Mouse (Mus musculus): Measurements from ENCODE around the gene Fuca1. TPM values are rescaled to one million over a fixed set of nuclear protein-coding genes. Genes with fewer than 3 reads are reported as not detected.

The Fuca1 gene
- polyA plus RNA-seq, 1 experiment from 2014 or later: 52.8 TPM

DNA sequence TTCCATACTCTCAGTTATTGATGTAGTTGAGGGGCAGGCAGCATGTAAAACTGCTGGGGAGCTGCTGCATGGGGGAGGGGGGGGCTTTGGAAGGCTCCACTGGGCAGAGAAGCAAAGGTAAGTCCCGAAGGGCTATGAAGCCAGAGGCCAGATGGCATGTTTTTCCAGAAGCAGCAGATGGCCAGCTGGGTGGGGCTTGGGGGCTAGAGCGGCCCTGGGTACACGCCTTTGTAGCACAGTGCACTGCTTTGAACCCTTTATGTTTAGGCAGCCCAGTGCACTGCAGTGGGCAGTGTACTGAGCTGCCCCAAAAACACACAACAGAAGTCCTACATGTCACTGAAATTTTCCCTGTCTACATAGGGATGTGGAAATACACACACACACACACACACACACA is 7.7 kb upstream of the Fuca1 start:
- H3K4me2 ChIP-seq (ENCODE audit: low read depth, low read length): no peak overlapping the region
- 63% methylated on average over 3 of the region's 3 CpGs for WGBS
- no peaks in the 10 kb centered on the region for H3K27me3 ChIP-seq (ENCODE audit: control insufficient read depth, insufficient read depth, low read length)
- no peak for ATAC-seq (replicated peaks; ENCODE audit: extremely low read depth, insufficient read depth, low FRiP score)
- no peaks in the 10 kb centered on the region for H3K9me3 ChIP-seq (replicated peaks; ENCODE audit: control insufficient read depth, low read length)
- no peaks in the 10 kb centered on the region for H3K36me3 ChIP-seq (ENCODE audit: control insufficient read depth, insufficient read depth)
- no peak overlapping the region for H3K4me3 ChIP-seq (ENCODE audit: low read length)
- peaks cover 4% of the 10 kb centered on the region; the same call in 1 of the 2 replicates for H3K4me1 ChIP-seq (ENCODE audit: control insufficient read depth, insufficient read depth, low read length)
- no peak overlapping the region for H3K9ac ChIP-seq (ENCODE audit: low read length)
- H3K27ac ChIP-seq (ENCODE audit: low read length): no peak overlapping the region

DNA sequence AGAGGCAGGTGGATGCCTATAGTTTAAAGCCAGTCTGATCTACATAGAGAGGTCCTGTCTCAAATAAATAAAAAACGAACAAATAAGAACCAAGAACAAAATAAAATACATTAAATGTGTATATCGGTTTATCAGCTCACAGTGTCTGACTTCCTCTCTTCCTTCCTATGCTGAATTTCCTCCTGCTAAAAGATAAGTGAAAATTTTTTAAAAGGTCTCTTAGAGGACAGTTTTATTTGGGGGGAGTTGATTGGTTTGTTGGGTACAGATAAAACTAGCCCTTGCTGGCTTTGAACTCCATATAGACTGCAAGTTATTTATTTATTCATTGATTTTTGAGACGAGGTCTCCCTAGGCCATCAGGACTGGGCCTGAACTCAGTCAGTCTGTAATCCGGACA is 7.1 kb upstream of the Fuca1 start:
- Histone ChIP-seq H3K4me3 (ENCODE audit: low read length) (no peak overlapping the region), H3K27ac (ENCODE audit: low read length) (no peak overlapping the region), H3K4me2 (ENCODE audit: low read depth, low read length) (no peak overlapping the region), H3K4me1 (ENCODE audit: control insufficient read depth, insufficient read depth, low read length) (peaks cover 4% of the 10 kb centered on the region; the same call in 1 of the 2 replicates), H3K9me3 (replicated peaks; ENCODE audit: control insufficient read depth, low read length) (no peaks in the 10 kb centered on the region), H3K27me3 (ENCODE audit: control insufficient read depth, insufficient read depth, low read length) (no peaks in the 10 kb centered on the region), H3K9ac (ENCODE audit: low read length) (no peak overlapping the region), H3K36me3 (ENCODE audit: control insufficient read depth, insufficient read depth) (no peaks in the 10 kb centered on the region)
- ATAC-seq (replicated peaks; ENCODE audit: extremely low read depth, insufficient read depth, low FRiP score): no peak
- 53% methylated on average over 4 of the region's 4 CpGs for WGBS

DNA sequence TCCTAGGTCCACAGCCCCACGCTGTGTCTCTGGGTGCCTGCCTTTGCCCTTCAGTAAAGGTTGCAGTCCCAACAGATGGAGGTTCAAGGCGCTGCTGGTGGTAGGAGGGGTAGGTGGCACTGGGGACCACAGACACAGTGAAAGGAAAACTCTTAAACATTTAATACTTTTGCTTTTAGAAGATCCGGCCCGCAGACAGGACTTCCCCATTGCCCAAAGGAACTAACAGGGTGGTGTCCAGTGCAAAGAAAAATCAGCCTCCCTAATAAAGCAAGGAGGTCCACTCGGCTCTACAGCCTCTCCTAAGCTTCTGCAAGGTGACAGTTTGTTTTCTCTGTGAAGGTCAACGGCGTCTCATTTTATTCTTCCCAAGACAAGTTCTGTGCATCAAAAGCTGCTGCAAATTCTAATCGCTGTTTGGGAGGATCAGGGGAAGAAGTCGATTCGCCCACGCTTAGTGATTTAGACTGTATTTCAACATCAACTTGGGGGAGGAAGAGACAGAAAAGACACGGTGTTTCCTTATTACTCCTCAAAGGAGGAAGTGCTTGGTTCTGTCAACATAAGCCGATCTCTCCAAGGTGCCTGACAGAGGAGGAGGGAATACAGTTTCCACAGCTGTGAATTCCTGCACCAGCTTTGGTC is 1.8 kb upstream of the Fuca1 start:
- Histone ChIP-seq H3K27ac (ENCODE audit: low read length) (no peak overlapping the region), H3K4me1 (ENCODE audit: control insufficient read depth, insufficient read depth, low read length) (peaks cover 7% of the 10 kb centered on the region), H3K36me3 (ENCODE audit: control insufficient read depth, insufficient read depth) (0 out of 2 replicates have a peak, but pooled peaks cover 2% of the 10 kb centered on the region), H3K9me3 (replicated peaks; ENCODE audit: control insufficient read depth, low read length) (0 out of 2 replicates have a peak, but pooled peaks cover 3% of the 10 kb centered on the region), H3K27me3 (ENCODE audit: control insufficient read depth, insufficient read depth, low read length) (no peaks in the 10 kb centered on the region), H3K4me3 (ENCODE audit: low read length) (no peak overlapping the region), H3K9ac (ENCODE audit: low read length) (no peak overlapping the region), H3K4me2 (ENCODE audit: low read depth, low read length) (no peak overlapping the region)
- 80% methylated on average over 13 of the region's 13 CpGs for WGBS
- no peak for ATAC-seq (replicated peaks; ENCODE audit: extremely low read depth, insufficient read depth, low FRiP score)

DNA sequence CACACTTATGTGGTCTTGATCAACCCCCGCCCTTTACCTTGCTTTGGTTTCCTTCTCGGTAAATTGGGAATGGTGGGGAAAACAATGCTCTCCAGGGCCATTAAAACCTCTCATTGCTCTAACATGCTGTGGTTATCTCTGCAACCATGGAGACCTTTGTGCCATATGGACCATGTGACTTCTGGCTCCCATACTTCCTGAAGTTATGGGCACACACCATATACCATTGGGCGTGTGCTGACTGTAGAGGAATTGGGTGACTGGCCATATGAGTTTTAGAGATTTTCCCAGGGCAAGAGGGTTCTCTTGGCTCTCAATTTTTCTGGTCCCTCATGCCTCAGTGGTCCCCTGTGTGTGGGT is 1.3 kb upstream of the Fuca1 start:
- no peak overlapping the region for H3K27ac ChIP-seq (ENCODE audit: low read length)
- 0 out of 2 replicates have a peak, but pooled peaks cover 3% of the 10 kb centered on the region for H3K9me3 ChIP-seq (replicated peaks; ENCODE audit: control insufficient read depth, low read length)
- H3K4me1 ChIP-seq (ENCODE audit: control insufficient read depth, insufficient read depth, low read length): peaks cover 7% of the 10 kb centered on the region
- no peak overlapping the region for H3K4me2 ChIP-seq (ENCODE audit: low read depth, low read length)
- H3K4me3 ChIP-seq (ENCODE audit: low read length): no peak overlapping the region
- 87% methylated on average over 3 of the region's 3 CpGs for WGBS
- peaks cover 4% of the 10 kb centered on the region; the same call in 1 of the 2 replicates for H3K36me3 ChIP-seq (ENCODE audit: control insufficient read depth, insufficient read depth)
- ATAC-seq (replicated peaks; ENCODE audit: extremely low read depth, insufficient read depth, low FRiP score): no peak
- H3K9ac ChIP-seq (ENCODE audit: low read length): no peak overlapping the region
- no peaks in the 10 kb centered on the region for H3K27me3 ChIP-seq (ENCODE audit: control insufficient read depth, insufficient read depth, low read length)

DNA sequence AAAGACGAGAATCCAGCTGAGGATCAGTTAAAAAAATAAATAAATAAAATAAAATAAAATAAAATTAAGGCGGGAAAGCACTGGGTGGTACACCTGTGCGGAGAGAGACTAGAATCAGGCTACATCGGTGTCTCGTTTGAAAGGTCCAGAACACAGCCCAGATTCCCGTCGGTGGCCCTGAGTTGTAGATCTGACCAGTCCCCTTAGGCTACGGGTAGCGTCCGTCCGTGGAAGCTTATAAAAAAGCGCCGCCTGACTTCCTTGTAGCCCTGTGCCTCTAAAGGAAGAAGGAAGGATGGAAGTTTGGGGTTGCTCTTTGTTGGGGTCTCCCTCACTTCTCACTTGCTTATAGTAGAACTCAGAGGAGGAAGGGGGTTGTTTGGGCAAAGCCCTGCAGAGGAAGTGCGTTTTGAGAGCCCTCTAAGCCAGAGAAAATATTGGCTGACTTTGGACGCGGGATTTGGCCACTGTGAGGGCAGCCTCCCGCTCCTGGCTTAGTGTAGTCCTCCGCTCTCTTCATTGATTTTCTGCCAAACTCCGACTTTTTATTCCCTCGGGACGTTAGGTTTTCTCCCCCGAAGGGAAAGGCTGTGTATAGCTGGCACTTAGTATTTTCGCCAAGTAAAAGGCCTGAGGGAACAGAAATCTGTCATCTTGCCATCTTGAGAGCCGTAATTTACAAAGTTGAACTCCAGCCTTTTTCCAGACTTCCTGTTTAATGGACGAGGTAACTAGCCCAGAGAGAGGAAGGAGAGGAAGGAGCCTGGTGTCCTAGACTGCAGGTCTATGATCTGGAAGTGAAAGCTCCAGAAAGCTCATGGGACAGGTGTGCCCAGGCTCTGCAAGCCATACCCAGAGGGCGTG is 954 bp downstream of the Fuca1 start:
- peak overlapping the region; percentile 94 for H3K4me2 ChIP-seq (ENCODE audit: low read depth, low read length)
- no peak for ATAC-seq (replicated peaks; ENCODE audit: extremely low read depth, insufficient read depth, low FRiP score)
- peak overlapping the region; percentile 80 for H3K9ac ChIP-seq (ENCODE audit: low read length)
- peaks cover 8% of the 10 kb centered on the region; the same call in 1 of the 2 replicates for H3K36me3 ChIP-seq (ENCODE audit: control insufficient read depth, insufficient read depth)
- peak overlapping the region; percentile 87 for H3K4me3 ChIP-seq (ENCODE audit: low read length)
- H3K27ac ChIP-seq (ENCODE audit: low read length): peak overlapping the region; percentile 63
- no peaks in the 10 kb centered on the region for H3K27me3 ChIP-seq (ENCODE audit: control insufficient read depth, insufficient read depth, low read length)
- H3K9me3 ChIP-seq (replicated peaks; ENCODE audit: control insufficient read depth, low read length): 0 out of 2 replicates have a peak, but pooled peaks cover 3% of the 10 kb centered on the region
- WGBS: 11% methylated on average over 26 of the region's 26 CpGs
- peaks cover 11% of the 10 kb centered on the region for H3K4me1 ChIP-seq (ENCODE audit: control insufficient read depth, insufficient read depth, low read length)

DNA sequence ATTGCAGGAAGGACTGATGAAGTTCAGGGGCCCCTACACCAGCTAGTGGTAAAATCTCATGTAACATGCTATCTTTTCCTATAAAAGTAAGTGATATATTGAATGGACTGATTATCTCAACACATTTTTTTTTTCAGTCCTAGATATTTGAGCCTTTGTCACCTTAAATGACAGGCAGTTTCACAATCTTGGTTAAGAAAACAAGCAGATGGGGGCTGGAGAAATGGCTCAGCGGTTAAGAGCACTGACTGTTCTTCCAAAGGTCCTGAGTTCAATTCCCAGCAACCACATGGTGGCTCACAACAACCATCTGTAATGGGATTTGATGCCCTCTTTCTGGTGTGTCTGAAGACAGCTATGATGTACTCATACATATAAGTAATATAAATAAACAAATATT is 1.7 kb downstream of the Fuca1 start:
- no peak for ATAC-seq (replicated peaks; ENCODE audit: extremely low read depth, insufficient read depth, low FRiP score)
- peak overlapping the region; percentile 80; the same call in 1 of the 2 replicates for H3K9ac ChIP-seq (ENCODE audit: low read length)
- H3K27me3 ChIP-seq (ENCODE audit: control insufficient read depth, insufficient read depth, low read length): no peaks in the 10 kb centered on the region
- no peak overlapping the region for H3K27ac ChIP-seq (ENCODE audit: low read length)
- no peak overlapping the region; the same call in 1 of the 2 replicates for H3K4me3 ChIP-seq (ENCODE audit: low read length)
- 0 out of 2 replicates have a peak, but pooled peaks cover 3% of the 10 kb centered on the region for H3K9me3 ChIP-seq (replicated peaks; ENCODE audit: control insufficient read depth, low read length)
- H3K4me1 ChIP-seq (ENCODE audit: control insufficient read depth, insufficient read depth, low read length): peaks cover 11% of the 10 kb centered on the region
- WGBS: 75% methylated on average over 1 of the region's 1 CpGs
- H3K36me3 ChIP-seq (ENCODE audit: control insufficient read depth, insufficient read depth): peaks cover 8% of the 10 kb centered on the region; the same call in 1 of the 2 replicates
- H3K4me2 ChIP-seq (ENCODE audit: low read depth, low read length): peak overlapping the region; percentile 94; the same call in 1 of the 2 replicates

DNA sequence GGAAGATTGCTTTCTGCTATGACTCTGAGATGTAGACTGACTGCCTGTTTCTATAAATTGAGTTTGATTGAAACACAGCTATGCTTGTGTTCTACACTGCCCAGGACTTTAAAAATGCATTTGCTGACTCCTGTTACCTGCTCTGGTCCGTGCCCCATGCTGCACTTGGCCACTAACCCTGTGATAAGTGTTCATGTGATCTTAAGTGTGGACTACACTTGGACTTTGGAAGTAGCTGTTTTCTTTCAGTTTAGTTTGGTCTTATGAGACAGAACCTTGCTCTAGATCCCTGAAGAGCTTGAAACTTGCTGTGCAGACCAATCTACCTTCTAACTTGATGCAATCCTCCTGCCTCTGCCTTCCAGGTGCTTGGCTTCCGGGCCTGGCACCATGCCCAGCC is 3.9 kb downstream of the Fuca1 start:
- Histone ChIP-seq H3K27ac (ENCODE audit: low read length) (no peak overlapping the region), H3K4me3 (ENCODE audit: low read length) (no peak overlapping the region), H3K27me3 (ENCODE audit: control insufficient read depth, insufficient read depth, low read length) (no peaks in the 10 kb centered on the region), H3K4me2 (ENCODE audit: low read depth, low read length) (no peak overlapping the region), H3K36me3 (ENCODE audit: control insufficient read depth, insufficient read depth) (peaks cover 8% of the 10 kb centered on the region; the same call in 1 of the 2 replicates), H3K9me3 (replicated peaks; ENCODE audit: control insufficient read depth, low read length) (0 out of 2 replicates have a peak, but pooled peaks cover 3% of the 10 kb centered on the region), H3K4me1 (ENCODE audit: control insufficient read depth, insufficient read depth, low read length) (peaks cover 11% of the 10 kb centered on the region), H3K9ac (ENCODE audit: low read length) (no peak overlapping the region)
- WGBS: 75% methylated on average over 2 of the region's 2 CpGs
- ATAC-seq (replicated peaks; ENCODE audit: extremely low read depth, insufficient read depth, low FRiP score): no peak

DNA sequence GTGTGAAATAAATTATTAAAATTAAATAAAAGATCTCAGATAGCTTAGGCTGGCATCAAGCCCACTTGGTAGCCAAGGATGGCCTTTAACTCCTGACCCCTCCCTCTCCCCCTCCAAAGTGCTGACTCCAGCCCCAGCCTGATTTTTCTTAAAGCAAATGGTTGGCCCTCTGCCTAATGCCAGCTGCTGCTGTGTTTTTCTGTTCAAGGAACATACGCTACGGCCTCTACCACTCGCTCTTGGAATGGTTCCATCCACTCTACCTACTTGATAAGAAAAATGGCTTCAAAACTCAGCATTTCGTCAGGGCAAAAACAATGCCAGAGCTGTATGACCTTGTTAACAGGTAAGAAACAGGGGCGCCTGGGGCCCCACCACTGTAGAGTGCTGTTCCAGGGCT is 4.8 kb downstream of the Fuca1 start:
- Histone ChIP-seq H3K27me3 (ENCODE audit: control insufficient read depth, insufficient read depth, low read length) (no peaks in the 10 kb centered on the region), H3K4me2 (ENCODE audit: low read depth, low read length) (no peak overlapping the region), H3K4me3 (ENCODE audit: low read length) (no peak overlapping the region), H3K27ac (ENCODE audit: low read length) (peak overlapping the region; percentile 4; the same call in 1 of the 2 replicates), H3K36me3 (ENCODE audit: control insufficient read depth, insufficient read depth) (peaks cover 8% of the 10 kb centered on the region; the same call in 1 of the 2 replicates), H3K9me3 (replicated peaks; ENCODE audit: control insufficient read depth, low read length) (no peaks in the 10 kb centered on the region), H3K4me1 (ENCODE audit: control insufficient read depth, insufficient read depth, low read length) (peaks cover 11% of the 10 kb centered on the region), H3K9ac (ENCODE audit: low read length) (no peak overlapping the region)
- WGBS: 36% methylated on average over 5 of the region's 5 CpGs
- ATAC-seq (replicated peaks; ENCODE audit: extremely low read depth, insufficient read depth, low FRiP score): no peak
